In genomic region chr2:129066326-129066725, GRCm38 (mm10) we compare ENCODE assay signal across 8 mouse cellular contexts. TPM values are rescaled to one million over a fixed set of nuclear protein-coding genes. Genes with fewer than 3 reads are reported as not detected.
DNase-seq lines count a peak whose midpoint lies in the region; ATAC-seq lines count a peak whose summit lies in the region.

No protein-coding gene starts in this region.

- H3K4me1 ChIP-seq in hindbrain, embryonic 11.5 days (replicated peaks; ENCODE audit: control insufficient read depth, insufficient read depth, low read length), result no peaks in the 10 kb centered on the region; the same call in none of the 2 replicates

- H3K4me3 ChIP-seq in hindbrain, embryonic 11.5 days (ENCODE audit: low read depth, low read length), result peak overlapping the region; percentile 61

- no peaks in the 10 kb centered on the region for H3K9me3 ChIP-seq in hindbrain, embryonic 11.5 days (ENCODE audit: control insufficient read depth, low read length)

- H3K4me2 ChIP-seq in hindbrain, embryonic 11.5 days (replicated peaks; ENCODE audit: low read depth, low read length), result peak overlapping the region; percentile 71

- ATAC-seq in frontal cortex, adult (ENCODE audit: low TSS enrichment), result peak; percentile 72
- peak; percentile 76 for ATAC-seq in hindbrain, embryonic 11.5 days (ENCODE audit: low FRiP score)

- peak overlapping the region; percentile 66 for H3K9ac ChIP-seq in hindbrain, embryonic 11.5 days (ENCODE audit: low read depth, low read length)

- no peaks in the 10 kb centered on the region for H3K27me3 ChIP-seq in hindbrain, embryonic 11.5 days (ENCODE audit: control insufficient read depth, insufficient read depth, low read length)

- no peaks in the 10 kb centered on the region for H3K36me3 ChIP-seq in hindbrain, embryonic 11.5 days (ENCODE audit: control insufficient read depth, insufficient read depth, low read length)

- peak overlapping the region; percentile 63; the same call in 1 of the 2 replicates for H3K27ac ChIP-seq in hindbrain, embryonic 11.5 days (ENCODE audit: low read depth, low read length)

- DNase-seq in ZHBTc4 (ENCODE audit: low read depth, low spot score), result peak; percentile 85
- DNase-seq in cerebellum, adult 9-11 months, result peak; percentile 61
- DNase-seq in hindbrain, embryonic 11.5 days (ENCODE audit: low spot score), result peak; percentile 71
- DNase-seq in layer of hippocampus, postnatal 14 days (ENCODE audit: low spot score in 2 of 2), result peak; percentile 23 to 37
- DNase-seq in lung, postnatal 14 days, result peak; percentile 42
- DNase-seq in retina, embryonic 14.5 days (ENCODE audit: low spot score), result peak; percentile 60
- peak; percentile 44 to 47 for DNase-seq in urinary bladder, postnatal 36 days (ENCODE audit: low spot score in 2 of 2)

- WGBS in hindbrain, embryonic 11.5 days, result under 1% methylated on average over 20 of the region's 20 CpGs

RNA-seq across cellular contexts. Expression of gene Ttl, which starts 0.6 kb away (rescaled TPM):
- polyA plus RNA-seq in hindbrain, embryonic 11.5 days (2014; fragmentation: Nextera tagmentation; extraction: Ambion mirVana), result 17.1 and 18.9 TPM in 2 replicates
- total RNA-seq in layer of hippocampus, postnatal 14 days (2021), result 10 to 100 TPM; 45.0 to 49.2 TPM

RNA-seq across cellular contexts. Expression of gene Vinac1, which starts 18.4 kb away (rescaled TPM):
- polyA plus RNA-seq in hindbrain, embryonic 11.5 days (2014; fragmentation: Nextera tagmentation; extraction: Ambion mirVana), result 0.12 and 0.17 TPM in 2 replicates
- total RNA-seq in layer of hippocampus, postnatal 14 days (2021), result under 1 TPM; 0.09 to 0.17 TPM

RNA-seq across cellular contexts. Expression of gene Polr1b, which starts 34.5 kb away (rescaled TPM):
- 16.7 and 19.7 TPM in 2 replicates for polyA plus RNA-seq in hindbrain, embryonic 11.5 days (2014; fragmentation: Nextera tagmentation; extraction: Ambion mirVana)
- 10 to 100 TPM; 16.1 to 17.8 TPM for total RNA-seq in layer of hippocampus, postnatal 14 days (2021)

Comparison
In these comparisons a context has a peak if more than half of its experiments do, and no peak if none do; other contexts are left out.
1. Peak in every context shown above with its lines: DNase-seq, ATAC-seq, H3K4me3 ChIP-seq and H3K27ac ChIP-seq.
2. DNase-seq: peak in every context shown above with its lines; median percentile 85 in ZHBTc4; 71 in hindbrain, embryonic 11.5 days; 61 in cerebellum, adult 9-11 months; 60 in retina, embryonic 14.5 days; 46 in urinary bladder, postnatal 36 days; 42 in lung, postnatal 14 days; 30 in layer of hippocampus, postnatal 14 days.